Comparison of ENCODE assay signal across 8 mouse cellular contexts in the genomic region with DNA sequence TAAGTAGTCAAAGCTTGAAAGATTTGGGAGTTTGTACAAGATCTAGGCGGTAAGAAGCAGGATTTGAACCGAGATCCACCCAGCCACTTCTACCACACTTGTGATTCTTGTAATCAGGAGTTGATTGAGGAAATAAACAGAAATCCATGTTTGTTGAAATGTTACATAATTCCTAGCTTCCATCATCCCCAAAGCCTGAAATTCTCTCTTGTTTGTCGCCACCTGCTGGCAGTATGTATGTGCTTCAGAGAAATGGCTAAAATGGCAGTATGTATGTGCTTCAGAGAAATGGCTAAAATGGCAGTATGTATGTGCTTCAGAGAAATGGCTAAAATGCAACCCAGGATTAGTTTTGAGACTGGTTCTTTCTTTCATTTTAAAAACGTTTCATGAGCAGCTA.
A peak's percentile ranks its signal among the peaks of the same experiment; 100 is the strongest.
DNase-seq lines count a peak whose midpoint lies in the region; ATAC-seq lines count a peak whose summit lies in the region.

No protein-coding gene starts in this region.

- H3K9ac ChIP-seq in forebrain, embryonic 11.5 days (ENCODE audit: low read length) = no peak overlapping the region
- H3K9ac ChIP-seq in forebrain, embryonic 15.5 days (replicated peaks) = no peak overlapping the region
- no peak overlapping the region for H3K9ac ChIP-seq in neural tube, embryonic 15.5 days (replicated peaks)

- H3K9me3 ChIP-seq in forebrain, embryonic 11.5 days (ENCODE audit: control insufficient read depth, low read length) = no peaks in the 10 kb centered on the region
- H3K9me3 ChIP-seq in forebrain, embryonic 15.5 days = no peaks in the 10 kb centered on the region
- H3K9me3 ChIP-seq in neural tube, embryonic 15.5 days (replicated peaks) = no peaks in the 10 kb centered on the region

- H3K27ac ChIP-seq in forebrain, embryonic 11.5 days (ENCODE audit: low read depth, low read length) = no peak overlapping the region
- H3K27ac ChIP-seq in forebrain, embryonic 15.5 days (replicated peaks) = no peak overlapping the region
- H3K27ac ChIP-seq in neural tube, embryonic 15.5 days (replicated peaks) = no peak overlapping the region

- ATAC-seq in forebrain, embryonic 11.5 days (replicated peaks; ENCODE audit: low FRiP score) = no peak
- ATAC-seq in forebrain, embryonic 15.5 days (replicated peaks) = no peak
- no peak for ATAC-seq in neural tube, embryonic 15.5 days (ENCODE audit: low FRiP score)
- ATAC-seq in activated CD4-positive, CD25-positive, alpha-beta regulatory T cell, adult 4 months = peak; percentile 69

- no peaks in the 10 kb centered on the region for H3K27me3 ChIP-seq in forebrain, embryonic 11.5 days (ENCODE audit: control insufficient read depth, insufficient read depth, low read length)
- H3K27me3 ChIP-seq in forebrain, embryonic 15.5 days = no peaks in the 10 kb centered on the region
- no peaks in the 10 kb centered on the region for H3K27me3 ChIP-seq in neural tube, embryonic 15.5 days (replicated peaks)

- H3K36me3 ChIP-seq in forebrain, embryonic 11.5 days (ENCODE audit: control insufficient read depth, insufficient read depth, low read length) = no peaks in the 10 kb centered on the region
- no peaks in the 10 kb centered on the region for H3K36me3 ChIP-seq in forebrain, embryonic 15.5 days
- H3K36me3 ChIP-seq in neural tube, embryonic 15.5 days = no peaks in the 10 kb centered on the region

- H3K4me1 ChIP-seq in forebrain, embryonic 11.5 days (replicated peaks; ENCODE audit: control insufficient read depth, insufficient read depth, low read length) = no peaks in the 10 kb centered on the region
- no peaks in the 10 kb centered on the region for H3K4me1 ChIP-seq in forebrain, embryonic 15.5 days
- no peaks in the 10 kb centered on the region for H3K4me1 ChIP-seq in neural tube, embryonic 15.5 days

- no peak overlapping the region for H3K4me2 ChIP-seq in forebrain, embryonic 11.5 days (ENCODE audit: low read depth, low read length, severe bottlenecking)
- no peak overlapping the region for H3K4me2 ChIP-seq in forebrain, embryonic 15.5 days (replicated peaks)
- no peak overlapping the region for H3K4me2 ChIP-seq in neural tube, embryonic 15.5 days

- H3K4me3 ChIP-seq in forebrain, embryonic 11.5 days (ENCODE audit: low read depth, low read length) = no peak overlapping the region
- H3K4me3 ChIP-seq in forebrain, embryonic 15.5 days = no peak overlapping the region
- H3K4me3 ChIP-seq in neural tube, embryonic 15.5 days (replicated peaks) = no peak overlapping the region

- DNase-seq in forebrain, embryonic 11.5 days (ENCODE audit: low spot score) = peak; percentile 58
- DNase-seq in neural tube, embryonic 10.5 days (ENCODE audit: extremely low spot score, low spot score) = peak; percentile 32
- DNase-seq in forelimb bud, embryonic 11.5 days (ENCODE audit: low read depth, low spot score) = peak; percentile 67
- peak; percentile 46 to 53 for DNase-seq in layer of hippocampus, postnatal 10 days (ENCODE audit: low spot score in 2 of 2)
- DNase-seq in skeletal muscle tissue, adult 2 months (ENCODE audit: low read depth, low spot score) = peak; percentile 46

- 46% methylated on average over 4 of the region's 4 CpGs for WGBS in forebrain, embryonic 11.5 days
- 41% methylated on average over 4 of the region's 4 CpGs for WGBS in forebrain, embryonic 15.5 days
- 47% methylated on average over 4 of the region's 4 CpGs for WGBS in neural tube, embryonic 15.5 days
